Mouse (Mus musculus) liver, embryonic 15.5 days (tissue): ENCODE results near the gene Arhgef12. TPM values are rescaled to one million over a fixed set of nuclear protein-coding genes. Genes with fewer than 3 reads are reported as not detected.
"Not testable (repeated sequence)": the region's sequence is repeated elsewhere in the genome, so short reads cannot be mapped to it uniquely, and the experiment has no call there.

Source experiments
- ATAC-seq: fragments of 200-750 bp; cut with Nextera tagmentation; 2 replicates; pipeline ENCODE4 v1.8.0; 2017; ENCODE audit warnings: moderate number of reproducible peaks, mild to moderate bottlenecking, moderate library complexity; ENCODE audit not compliant: insufficient read depth
- H3K27ac ChIP-seq: fragments of 300-500 bp; sonication (generic); replicated peaks from 2 replicates; pipeline ENCODE4 v1.5.1; 2015; ENCODE audit warnings: mild to moderate bottlenecking, inconsistent platforms
- H3K27me3 ChIP-seq: fragments of 300-500 bp; sonication (generic); 2 replicates; pipeline ENCODE4 v1.6.1; 2015; ENCODE audit warnings: mild to moderate bottlenecking, inconsistent platforms
- H3K36me3 ChIP-seq: fragments of 300-500 bp; sonication (generic); replicated peaks from 2 replicates; pipeline ENCODE4 v1.6.1; 2015; ENCODE audit warnings: moderate library complexity, mild to moderate bottlenecking, inconsistent platforms
- H3K4me1 ChIP-seq: fragments of 300-500 bp; sonication (generic); replicated peaks from 2 replicates; pipeline ENCODE4 v1.6.1; 2015; ENCODE audit warnings: inconsistent platforms
- H3K4me2 ChIP-seq: fragments of 300-500 bp; sonication (generic); 2 replicates; pipeline ENCODE4 v1.6.1; 2015; ENCODE audit warnings: moderate library complexity, mild to moderate bottlenecking, inconsistent platforms
- H3K4me3 ChIP-seq: fragments of 300-500 bp; sonication (generic); replicated peaks from 2 replicates; pipeline ENCODE4 v1.5.1; 2015; ENCODE audit warnings: mild to moderate bottlenecking, inconsistent platforms
- H3K9ac ChIP-seq: fragments of 300-500 bp; sonication (generic); 2 replicates; pipeline ENCODE4 v1.6.1; 2015; ENCODE audit warnings: moderate library complexity, mild to moderate bottlenecking, inconsistent platforms
- H3K9me3 ChIP-seq: fragments of 300-500 bp; sonication (generic); replicated peaks from 2 replicates; pipeline ENCODE4 v1.6.1; 2016; ENCODE audit warnings: inconsistent platforms
- WGBS: fragments of 180-500 bp; shearing (Covaris S2); methylation state at CpG from one replicate; pipeline ENCODE4 v1.1.7; 2015; ENCODE audit warnings: mixed read lengths; ENCODE audit not compliant: insufficient replicate concordance; 5-methylcytosine and 5-hydroxymethylcytosine counted together
- polyA plus RNA-seq: library from polyadenylated mRNA; unstranded; fragments of >200 nt; fragmentation: Nextera tagmentation; extraction: Ambion mirVana; gene quantifications from 2 replicates; pipeline ENCODE4 v1.2.1, GENCODE M21; 2015

Arhgef12 gene
- polyA plus RNA-seq, 1 experiment from 2014 or later = 6.1 TPM

DNA sequence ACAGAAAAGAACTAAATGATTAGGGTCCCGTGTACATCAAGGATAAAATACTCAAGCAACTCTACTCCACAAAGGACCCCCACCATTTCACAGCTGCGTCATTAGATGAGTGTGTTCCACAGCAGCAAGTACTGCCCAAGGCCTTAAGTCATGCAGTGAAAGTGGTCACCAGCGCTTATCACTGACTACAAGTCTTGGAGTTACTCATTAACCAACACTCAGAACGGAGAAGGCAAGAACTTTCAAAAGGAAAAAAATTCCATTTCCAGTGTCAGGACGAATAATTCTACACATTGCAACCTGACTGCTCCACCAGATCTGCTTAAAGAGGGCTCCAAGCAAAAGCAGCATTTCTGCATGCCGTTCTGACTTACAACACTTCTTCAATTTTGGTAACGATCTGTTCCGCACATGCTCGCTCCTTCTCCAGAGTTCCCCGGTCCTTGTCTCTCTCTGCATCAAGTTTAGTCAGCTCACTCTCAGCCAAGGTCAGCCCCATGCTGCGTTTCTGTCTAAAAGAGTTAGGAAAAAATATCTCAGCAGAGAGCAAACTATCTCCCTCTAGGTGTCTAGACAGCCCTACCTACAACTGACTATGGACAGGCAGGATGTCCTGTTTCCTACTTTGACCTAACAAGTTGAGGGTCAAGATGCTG, 106.3 kb downstream of the Arhgef12 start:
- no peak overlapping the region for H3K4me2 ChIP-seq
- no peak overlapping the region for H3K4me3 ChIP-seq
- no peak for ATAC-seq
- H3K27me3 ChIP-seq = no peaks in the 10 kb centered on the region
- no peak overlapping the region for H3K9ac ChIP-seq
- H3K36me3 ChIP-seq = peaks cover 87% of the 10 kb centered on the region
- WGBS = 79% methylated on average over 11 of the region's 11 CpGs
- no peaks in the 10 kb centered on the region for H3K4me1 ChIP-seq
- no peak overlapping the region for H3K27ac ChIP-seq
- H3K9me3 ChIP-seq = no peaks in the 10 kb centered on the region

DNA sequence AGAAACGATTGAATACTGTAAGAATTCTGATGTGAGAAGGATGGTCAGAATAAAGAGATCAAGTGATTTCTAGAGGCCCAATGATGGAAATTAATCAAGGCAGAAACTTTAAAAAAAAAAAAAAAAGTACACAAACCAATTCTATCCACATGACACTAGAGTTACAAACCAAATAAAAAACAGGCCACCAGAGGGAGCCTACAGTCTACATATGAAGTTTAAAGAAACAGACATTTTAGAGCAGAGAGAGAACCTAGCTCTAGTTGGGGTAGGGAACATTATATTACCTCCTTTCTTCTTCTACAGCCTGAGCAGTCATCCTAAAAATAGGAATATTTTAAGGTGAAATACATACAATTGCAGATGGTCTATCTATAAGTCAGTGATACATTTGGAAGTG, 107.0 kb downstream of the Arhgef12 start:
- no peak overlapping the region for H3K27ac ChIP-seq
- H3K27me3 ChIP-seq = no peaks in the 10 kb centered on the region
- peaks cover 89% of the 10 kb centered on the region for H3K36me3 ChIP-seq
- WGBS = 76% methylated on average over 1 of the region's 1 CpGs
- H3K9me3 ChIP-seq = no peaks in the 10 kb centered on the region
- ATAC-seq = no peak
- H3K4me3 ChIP-seq = no peak overlapping the region
- H3K4me1 ChIP-seq = no peaks in the 10 kb centered on the region
- H3K4me2 ChIP-seq = no peak overlapping the region
- no peak overlapping the region for H3K9ac ChIP-seq

DNA sequence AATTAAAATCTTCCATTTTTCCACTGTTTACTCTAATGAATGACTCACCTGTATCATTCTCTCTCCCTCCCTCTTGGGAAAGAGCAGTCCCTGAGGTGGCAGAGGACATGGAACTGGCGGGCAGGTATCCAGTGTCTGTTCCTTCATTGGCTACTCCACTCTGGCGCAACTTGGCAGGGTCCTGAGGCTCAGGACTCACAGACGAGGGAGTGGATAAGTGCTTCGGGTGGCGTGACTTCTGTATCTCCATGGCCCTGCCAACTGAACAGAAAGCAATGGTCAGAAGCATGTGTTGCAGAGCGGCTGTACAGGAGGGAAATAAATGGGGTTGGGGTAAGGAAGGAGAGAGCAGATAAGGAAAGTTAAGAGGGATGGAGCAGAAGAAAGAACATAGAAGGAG, 109.5 kb downstream of the Arhgef12 start:
- H3K4me1 ChIP-seq = 0 out of 2 replicates have a peak, but pooled peaks cover 5% of the 10 kb centered on the region
- no peak overlapping the region for H3K4me2 ChIP-seq
- ATAC-seq = no peak
- H3K36me3 ChIP-seq = peaks cover 88% of the 10 kb centered on the region
- H3K27ac ChIP-seq = no peak overlapping the region
- WGBS = 81% methylated on average over 6 of the region's 6 CpGs
- no peak overlapping the region for H3K9ac ChIP-seq
- H3K4me3 ChIP-seq = no peak overlapping the region
- H3K9me3 ChIP-seq = no peaks in the 10 kb centered on the region
- H3K27me3 ChIP-seq = no peaks in the 10 kb centered on the region

DNA sequence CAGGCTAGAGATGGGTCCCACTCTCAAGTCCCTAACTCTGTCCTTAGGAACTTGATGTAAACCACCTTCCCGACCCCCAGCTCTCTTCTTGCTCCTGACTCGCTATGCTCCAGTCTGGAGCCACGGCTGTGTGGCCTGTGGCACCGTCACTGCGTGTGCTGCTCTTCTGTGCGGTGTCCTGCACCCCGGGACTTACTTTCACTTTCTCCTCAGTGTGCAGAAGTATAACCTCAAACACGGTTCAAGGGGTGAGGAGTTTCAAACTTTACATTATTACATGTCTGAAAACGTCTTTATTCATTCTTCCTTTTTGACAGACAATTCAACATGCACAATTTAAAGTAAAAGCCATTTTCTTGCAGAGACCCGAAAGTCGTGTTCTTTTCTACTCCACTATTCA, 111.7 kb downstream of the Arhgef12 start:
- no peak overlapping the region for H3K4me3 ChIP-seq
- no peak overlapping the region for H3K9ac ChIP-seq
- 0 out of 2 replicates have a peak, but pooled peaks cover 5% of the 10 kb centered on the region for H3K4me1 ChIP-seq

DNA sequence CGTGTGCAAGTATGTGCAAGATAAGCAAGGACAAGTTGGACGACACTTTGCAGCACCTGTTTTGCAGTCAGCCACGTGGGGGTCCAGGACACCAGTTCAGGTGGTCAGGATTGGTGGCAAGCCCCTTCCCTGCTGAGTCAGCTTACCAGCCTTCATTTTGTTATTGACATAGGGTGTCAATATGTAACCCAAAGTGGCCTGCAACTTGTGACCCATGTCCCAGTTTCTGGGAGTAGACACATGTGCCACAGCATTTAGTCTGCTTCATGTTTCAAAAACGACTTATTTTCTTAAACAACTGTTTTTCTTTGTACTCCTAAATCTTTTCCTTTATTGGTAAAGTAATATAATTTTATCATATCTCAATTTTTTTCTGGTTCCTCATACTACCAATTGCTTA, 112.3 kb downstream of the Arhgef12 start:
- WGBS = 62% methylated on average over 4 of the region's 4 CpGs
- Histone ChIP-seq H3K4me1 (0 out of 2 replicates have a peak, but pooled peaks cover 5% of the 10 kb centered on the region), H3K27me3 (no peaks in the 10 kb centered on the region), H3K27ac (no peak overlapping the region), H3K36me3 (peaks cover 84% of the 10 kb centered on the region), H3K4me2 (no peak overlapping the region), H3K4me3 (no peak overlapping the region), H3K9me3 (no peaks in the 10 kb centered on the region), H3K9ac (no peak overlapping the region)
- ATAC-seq = no peak

More for the DNA sequence above, 111.7 kb downstream of the Arhgef12 start:
- H3K27me3 ChIP-seq = no peaks in the 10 kb centered on the region
- 71% methylated on average over 11 of the region's 11 CpGs for WGBS
- no peak overlapping the region for H3K27ac ChIP-seq
- no peak overlapping the region; the same call in 1 of the 2 replicates for H3K4me2 ChIP-seq
- H3K9me3 ChIP-seq = no peaks in the 10 kb centered on the region
- no peak for ATAC-seq
- H3K36me3 ChIP-seq = peaks cover 85% of the 10 kb centered on the region

DNA sequence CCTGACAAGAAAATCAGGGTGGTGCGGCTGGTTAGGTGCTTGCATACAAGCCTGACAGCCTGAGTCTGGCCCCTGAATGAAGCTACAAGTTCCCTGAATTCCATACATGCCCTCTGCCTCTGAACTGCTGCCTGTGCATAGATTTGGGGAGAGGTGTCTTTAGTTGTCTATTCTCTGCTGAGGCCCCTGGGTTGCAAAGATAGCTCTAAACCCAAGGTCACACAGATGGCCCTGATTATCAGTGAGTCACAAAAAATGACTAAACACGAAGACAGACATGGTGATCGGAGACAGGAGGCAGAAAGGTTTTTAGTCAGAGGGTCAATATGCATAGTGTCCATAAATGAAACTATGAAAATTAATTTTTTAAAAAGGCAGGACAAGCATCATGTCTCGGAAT, 113.4 kb downstream of the Arhgef12 start:
- no peak for ATAC-seq
- Histone ChIP-seq H3K27me3 (no peaks in the 10 kb centered on the region), H3K4me2 (no peak overlapping the region), H3K9me3 (no peaks in the 10 kb centered on the region), H3K27ac (no peak overlapping the region), H3K36me3 (peaks cover 82% of the 10 kb centered on the region), H3K4me1 (0 out of 2 replicates have a peak, but pooled peaks cover 5% of the 10 kb centered on the region), H3K9ac (no peak overlapping the region), H3K4me3 (no peak overlapping the region)
- 62% methylated on average over 4 of the region's 4 CpGs for WGBS

DNA sequence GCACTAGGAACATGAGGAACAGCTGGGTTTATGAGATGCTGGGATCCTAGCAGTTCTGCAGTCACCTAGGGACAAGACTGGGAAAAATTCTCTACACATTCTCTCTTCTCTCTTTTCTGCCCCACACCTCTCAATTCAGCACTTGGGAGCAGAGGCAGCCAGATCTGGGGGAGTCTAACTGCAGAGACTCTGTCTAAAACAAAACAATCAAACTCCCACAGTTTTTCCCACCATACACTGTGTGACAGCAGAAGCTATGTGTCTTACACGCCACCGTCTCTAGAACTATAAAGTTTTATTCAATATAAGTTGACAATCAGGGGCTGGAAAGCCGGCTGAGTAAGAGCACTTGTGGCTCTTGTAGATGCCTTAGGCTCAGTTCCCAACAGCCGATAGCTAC, 119.1 kb downstream of the Arhgef12 start:
- 75% methylated on average over 4 of the region's 4 CpGs for WGBS
- Histone ChIP-seq H3K9me3 (no peaks in the 10 kb centered on the region), H3K4me3 (no peak overlapping the region), H3K27ac (no peak overlapping the region), H3K36me3 (peaks cover 82% of the 10 kb centered on the region), H3K27me3 (no peaks in the 10 kb centered on the region), H3K4me2 (no peak overlapping the region), H3K9ac (no peak overlapping the region), H3K4me1 (no peaks in the 10 kb centered on the region)
- no peak for ATAC-seq

DNA sequence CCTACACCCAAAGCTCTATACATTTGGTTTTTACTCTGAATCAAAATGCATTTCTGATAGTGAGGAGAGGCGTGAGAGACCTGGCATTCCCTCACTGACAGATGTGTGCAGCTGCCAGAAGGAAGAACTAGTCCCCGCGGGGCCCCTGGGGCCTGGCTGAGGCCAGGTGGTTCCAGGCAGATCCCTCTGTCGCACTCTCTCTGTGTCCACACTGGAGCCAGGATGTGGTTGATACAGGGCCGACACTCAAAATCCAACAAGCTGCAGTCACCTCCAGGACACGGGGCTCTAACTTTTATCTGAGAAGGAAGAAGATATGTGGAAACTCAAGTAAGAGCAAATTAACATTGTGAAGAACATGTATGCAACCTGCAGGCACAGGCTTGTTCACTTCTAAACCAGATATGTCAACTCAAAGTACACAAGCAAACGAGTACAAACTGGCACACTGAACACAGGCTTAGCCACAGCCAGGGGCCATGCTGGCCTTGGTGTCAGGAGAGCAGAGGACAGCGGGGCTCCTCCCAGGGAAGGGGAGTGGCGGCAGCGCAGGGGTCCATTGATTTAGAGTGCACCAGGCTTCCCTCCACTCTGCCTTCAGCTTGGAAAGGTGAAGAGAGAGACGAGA, 138.0 kb downstream of the Arhgef12 start:
- no peak for ATAC-seq
- Histone ChIP-seq H3K4me2 (no peak overlapping the region), H3K36me3 (peaks cover 73% of the 10 kb centered on the region), H3K27ac (no peak overlapping the region), H3K27me3 (no peaks in the 10 kb centered on the region), H3K4me1 (no peaks in the 10 kb centered on the region), H3K4me3 (no peak overlapping the region), H3K9ac (no peak overlapping the region), H3K9me3 (no peaks in the 10 kb centered on the region)
- 66% methylated on average over 11 of the region's 11 CpGs for WGBS

DNA sequence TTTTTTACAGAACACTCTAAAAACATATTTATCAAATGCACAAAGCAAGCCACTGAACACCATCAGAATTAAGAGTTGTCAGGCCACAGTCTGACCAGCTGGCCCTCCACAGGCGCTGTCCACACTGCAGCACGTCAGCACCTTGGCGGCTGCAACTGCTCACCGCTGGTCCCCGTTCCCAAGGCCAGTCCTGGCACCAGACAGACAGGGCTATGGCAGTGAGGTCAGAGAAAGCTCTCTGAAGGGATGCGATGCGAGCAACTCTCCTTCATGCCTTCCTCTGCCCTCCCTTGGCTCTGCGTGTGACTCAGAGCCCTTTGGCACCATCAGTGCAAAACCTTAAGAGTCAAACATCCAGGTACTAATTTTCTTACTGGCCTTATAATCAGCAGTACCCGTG, 139.3 kb downstream of the Arhgef12 start:
- peaks cover 61% of the 10 kb centered on the region for H3K36me3 ChIP-seq
- H3K4me3 ChIP-seq = no peak overlapping the region
- H3K9me3 ChIP-seq = no peaks in the 10 kb centered on the region
- H3K9ac ChIP-seq = no peak overlapping the region
- no peaks in the 10 kb centered on the region for H3K27me3 ChIP-seq
- H3K4me1 ChIP-seq = no peaks in the 10 kb centered on the region
- H3K27ac ChIP-seq = no peak overlapping the region
- no peak overlapping the region for H3K4me2 ChIP-seq
- 82% methylated on average over 9 of the region's 9 CpGs for WGBS
- no peak for ATAC-seq

DNA sequence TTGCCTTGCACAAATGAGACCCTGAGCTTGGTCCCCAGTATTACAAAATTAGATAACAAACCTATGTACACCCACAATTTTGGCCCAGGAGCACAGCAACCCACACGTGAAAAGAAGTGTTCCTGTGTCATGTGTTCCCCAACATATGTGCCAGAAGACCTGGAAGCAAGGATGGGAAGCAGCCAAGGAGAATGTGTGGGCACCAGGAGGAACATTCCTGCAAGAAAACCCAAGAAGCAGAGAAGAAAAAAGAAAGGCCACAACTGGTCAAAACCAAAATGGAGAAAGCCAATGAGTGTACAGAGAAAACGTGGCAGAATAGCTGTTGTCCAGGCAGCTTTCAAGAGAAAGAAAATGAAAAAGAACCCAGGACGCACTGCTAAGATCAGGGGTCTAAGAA, 142.2 kb downstream of the Arhgef12 start:
- H3K9ac ChIP-seq, H3K4me1 ChIP-seq, H3K4me3 ChIP-seq, ATAC-seq, H3K9me3 ChIP-seq, H3K27me3 ChIP-seq, H3K4me2 ChIP-seq, H3K27ac ChIP-seq: not testable (repeated sequence)
- WGBS = 50% methylated on average over 3 of the region's 3 CpGs
- H3K36me3 ChIP-seq = peaks cover 31% of the 10 kb centered on the region

DNA sequence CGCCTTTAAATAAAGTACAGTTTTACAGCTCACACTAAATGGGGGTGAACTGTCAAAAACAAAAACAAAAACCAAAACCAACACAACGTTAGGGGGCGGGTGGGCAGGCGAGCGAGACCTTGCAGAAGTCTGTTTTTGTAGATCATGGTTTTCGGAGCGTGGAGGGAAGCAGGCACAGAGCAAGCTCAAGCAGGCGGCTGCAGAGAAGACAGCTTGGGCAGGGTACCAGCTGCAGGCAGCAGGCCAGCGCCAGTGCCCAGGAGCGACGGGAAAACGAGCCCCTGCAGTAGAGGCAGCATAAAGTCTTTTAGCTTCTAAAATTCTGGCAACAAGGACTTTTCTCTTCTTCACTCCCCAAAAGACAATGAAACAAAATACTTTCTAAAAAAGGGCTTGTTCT, 142.7 kb downstream of the Arhgef12 start:
- peaks cover 27% of the 10 kb centered on the region for H3K36me3 ChIP-seq
- H3K4me3 ChIP-seq = no peak overlapping the region
- no peaks in the 10 kb centered on the region for H3K27me3 ChIP-seq
- ATAC-seq = no peak
- H3K9me3 ChIP-seq = no peaks in the 10 kb centered on the region
- no peak overlapping the region for H3K9ac ChIP-seq
- H3K27ac ChIP-seq = no peak overlapping the region
- WGBS = 80% methylated on average over 12 of the region's 12 CpGs
- no peaks in the 10 kb centered on the region for H3K4me1 ChIP-seq
- no peak overlapping the region for H3K4me2 ChIP-seq
